Mouse (Mus musculus): ENCODE results near the gene Repin1. TPM values are rescaled to one million over a fixed set of nuclear protein-coding genes. Genes with fewer than 3 reads are reported as not detected.

Repin1 gene
- total RNA-seq (2021): 10 to 100 TPM; 37.6 to 42.0 TPM
- long read RNA-seq, experiment 1, transcript Repin1-201 (3 exons, 3,145 nt): major isoform, 6 of 14 reads
- long read RNA-seq, experiment 1, partial matches to known transcripts: 1 of 14 reads
- long read RNA-seq, experiment 1, other reads (novel, unspliced or antisense): 2 of 14 reads
- long read RNA-seq, experiment 2, partial matches to known transcripts: 2 of 7 reads
- long read RNA-seq, experiment 2, other reads (novel, unspliced or antisense): 2 of 7 reads

- DNase-seq: peak; percentile 98
Measured at GRCm38 (mm10) chr6:48593158-48594042, at the start of gene Repin1, which contains the start of gene Gm44965. Gene Repin1 (plus strand): TSS chr6:48593883. Gene Gm44965 (plus strand): TSS chr6:48593941.

GRCm38 (mm10) chr6:48545251-48545650 lies 48.4 kb upstream of the Repin1 start:
- DNase-seq: no peak

GRCm38 (mm10) chr6:48546271-48546670 lies 47.4 kb upstream of the Repin1 start:
- peak; percentile 68 for DNase-seq

- no peak for DNase-seq
Measured at GRCm38 (mm10) chr6:48546858-48547257, 46.8 kb upstream of the Repin1 start.

- no peak for DNase-seq
Measured at GRCm38 (mm10) chr6:48548314-48548713, 45.4 kb upstream of the Repin1 start.

- DNase-seq: peak; percentile 60
Measured at GRCm38 (mm10) chr6:48552918-48553317, 40.8 kb upstream of the Repin1 start.

- DNase-seq: no peak
Measured at GRCm38 (mm10) chr6:48553819-48554218, 39.9 kb upstream of the Repin1 start.

- DNase-seq: peak; percentile 99
Measured at GRCm38 (mm10) chr6:48554280-48555103, 39.2 kb upstream of the Repin1 start, which contains the start of gene Lrrc61. Gene Lrrc61 (plus strand): TSS chr6:48554796.

GRCm38 (mm10) chr6:48555104-48555890 lies 38.4 kb upstream of the Repin1 start:
- peak; percentile 64 for DNase-seq

- no peak for DNase-seq
Measured at GRCm38 (mm10) chr6:48555956-48556355, 37.7 kb upstream of the Repin1 start.

GRCm38 (mm10) chr6:48565693-48566310 lies 27.9 kb upstream of the Repin1 start:
- no peak for DNase-seq

GRCm38 (mm10) chr6:48566312-48566711 lies 27.4 kb upstream of the Repin1 start:
- DNase-seq: peak; percentile 78

GRCm38 (mm10) chr6:48568036-48568984 lies 25.4 kb upstream of the Repin1 start:
- peak; percentile 72 for DNase-seq

- no peak for DNase-seq
Measured at GRCm38 (mm10) chr6:48569065-48569807, 24.4 kb upstream of the Repin1 start.

- DNase-seq: no peak
Measured at GRCm38 (mm10) chr6:48572014-48572413, 21.7 kb upstream of the Repin1 start.

- DNase-seq: peak; percentile 47
Measured at GRCm38 (mm10) chr6:48572572-48573061, 21.1 kb upstream of the Repin1 start, which contains the start of gene Rarres2. Gene Rarres2 (minus strand): TSS chr6:48572789.

- peak; percentile 60 for DNase-seq
Measured at GRCm38 (mm10) chr6:48573280-48573679, 20.4 kb upstream of the Repin1 start.

- no peak for DNase-seq
Measured at GRCm38 (mm10) chr6:48573981-48574380, 19.7 kb upstream of the Repin1 start.

GRCm38 (mm10) chr6:48578736-48579135 lies 14.9 kb upstream of the Repin1 start:
- no peak for DNase-seq
